Mouse (Mus musculus) urinary bladder, postnatal 25 days (tissue): ENCODE data around the gene Tas2r107.
"Not testable (repeated sequence)": the region's sequence is repeated elsewhere in the genome, so short reads cannot be mapped to it uniquely, and the experiment has no call there.

ENCODE experiments used
- DNase-seq: peaks from one replicate; pipeline ENCODE4 v3.0.0; 2022; ENCODE audit warnings: low spot score

Gene Tas2r107

GRCm38 (mm10) chr6:131660049-131660448 lies at the start of gene Tas2r107:
Gene Tas2r107, minus strand, starts transcription at chr6:131660149.
- DNase-seq: no peak

GRCm38 (mm10) chr6:131689963-131690362 lies 30.0 kb upstream of the Tas2r107 start, which contains the start of gene Tas2r114:
Gene Tas2r114, minus strand, starts transcription at chr6:131690063.
- DNase-seq: no peak

GRCm38 (mm10) chr6:131687395-131687794 lies 27.4 kb upstream of the Tas2r107 start, which contains the start of gene Tas2r105:
Gene Tas2r105, minus strand, starts transcription at chr6:131687495.
- no peak for DNase-seq

- DNase-seq: no peak
These were observed 25.7 kb upstream of the Tas2r107 start, which contains the start of gene Tas2r104 for GRCm38 (mm10) chr6:131685644-131686043. Gene Tas2r104, minus strand, starts transcription at chr6:131685744.

- DNase-seq: no peak
These were observed 18.8 kb upstream of the Tas2r107 start, which contains the start of gene Tas2r106 for GRCm38 (mm10) chr6:131678786-131679185. Gene Tas2r106, minus strand, starts transcription at chr6:131678886.

GRCm38 (mm10) chr6:131630812-131631211 lies 29.1 kb downstream of the Tas2r107 start, which contains the start of gene Tas2r130:
Gene Tas2r130, minus strand, starts transcription at chr6:131630912.
- no peak for DNase-seq

GRCm38 (mm10) chr6:131609956-131610355 lies 50.0 kb downstream of the Tas2r107 start:
- DNase-seq: not testable (repeated sequence)
